Mouse (Mus musculus) embryonic facial prominence, embryonic 11.5 days (tissue): ENCODE results near the gene Tmprss12. TPM values are rescaled to one million over a fixed set of nuclear protein-coding genes. Genes with fewer than 3 reads are reported as not detected.
"Not testable (repeated sequence)": the region's sequence is repeated elsewhere in the genome, so short reads cannot be mapped to it uniquely, and the experiment has no call there.

Source experiments
- ATAC-seq: fragments of 200-750 bp; cut with Nextera tagmentation; replicated peaks from 2 replicates; pipeline ENCODE4 v1.8.0; 2017; ENCODE audit warnings: low read depth; ENCODE audit not compliant: insufficient number of reproducible peaks, low FRiP score, low TSS enrichment
- DNase-seq: peaks from one replicate; pipeline ENCODE4 v3.0.0-alpha.2; 2015; ENCODE audit warnings: low spot score
- H3K27ac ChIP-seq: fragments of 300-500 bp; sonication (generic); replicated peaks from 2 replicates; pipeline ENCODE4 v1.5.1; 2014; ENCODE audit warnings: mild to moderate bottlenecking, low read depth, low read length, control low read depth
- H3K27me3 ChIP-seq: fragments of 300-500 bp; sonication (generic); 2 replicates; pipeline ENCODE4 v1.6.1; 2014; ENCODE audit warnings: mild to moderate bottlenecking, low read length, moderate library complexity, mixed read lengths; ENCODE audit not compliant: control insufficient read depth, insufficient read depth
- H3K36me3 ChIP-seq: fragments of 300-500 bp; sonication (generic); replicated peaks from 2 replicates; pipeline ENCODE4 v1.6.1; 2014; ENCODE audit warnings: low read depth, mild to moderate bottlenecking, low read length, moderate library complexity, mixed read lengths; ENCODE audit not compliant: control insufficient read depth, insufficient read depth
- H3K4me1 ChIP-seq: fragments of 300-500 bp; sonication (generic); 2 replicates; pipeline ENCODE4 v1.6.1; 2014; ENCODE audit warnings: low read length, mixed read lengths; ENCODE audit not compliant: control insufficient read depth, insufficient read depth
- H3K4me2 ChIP-seq: fragments of 300-500 bp; sonication (generic); 2 replicates; pipeline ENCODE4 v1.6.1; 2014; ENCODE audit warnings: low read depth, mild to moderate bottlenecking, control low read depth, low read length, moderate library complexity
- H3K4me3 ChIP-seq: fragments of 300-500 bp; sonication (generic); 2 replicates; pipeline ENCODE4 v1.5.1; 2014; ENCODE audit warnings: low read depth, low read length, control low read depth
- H3K9ac ChIP-seq: fragments of 300-500 bp; sonication (generic); replicated peaks from 2 replicates; pipeline ENCODE4 v1.6.1; 2014; ENCODE audit warnings: mild to moderate bottlenecking, control low read depth, low read length
- H3K9me3 ChIP-seq: fragments of 300-500 bp; sonication (generic); replicated peaks from 2 replicates; pipeline ENCODE4 v1.6.1; 2016; ENCODE audit warnings: mild to moderate bottlenecking, low read length, inconsistent platforms, mixed read lengths; ENCODE audit not compliant: control insufficient read depth
- WGBS: fragments of 180-500 bp; shearing (Covaris S2); extraction: QIAGEN DNeasy Blood & Tissue Kit; methylation state at CpG from one replicate; pipeline ENCODE4 v1.1.7; 2014; 5-methylcytosine and 5-hydroxymethylcytosine counted together
- polyA plus RNA-seq: library from polyadenylated mRNA; unstranded; fragments of >200 nt; fragmentation: Nextera tagmentation; extraction: Ambion mirVana; gene quantifications from 2 replicates; pipeline ENCODE4 v1.2.1, GENCODE M21; 2014

Gene Tmprss12
- polyA plus RNA-seq, 1 experiment from 2014 or later = not detected

GRCm38 (mm10) chr15:100248665-100249433 lies 31.8 kb upstream of the Tmprss12 start:
- 96% methylated on average over 6 of the region's 6 CpGs for WGBS

GRCm38 (mm10) chr15:100251153-100251780 lies 29.4 kb upstream of the Tmprss12 start:
- Histone ChIP-seq H3K9me3 (no peaks in the 10 kb centered on the region), H3K9ac (no peak overlapping the region), H3K36me3 (peaks cover 4% of the 10 kb centered on the region), H3K4me3 (no peak overlapping the region), H3K4me1 (no peaks in the 10 kb centered on the region), H3K27me3 (no peaks in the 10 kb centered on the region), H3K4me2 (no peak overlapping the region), H3K27ac (no peak overlapping the region)
- DNase-seq = no peak
- no peak for ATAC-seq
- 90% methylated on average over 6 of the region's 6 CpGs for WGBS

More at GRCm38 (mm10) chr15:100248665-100249433, 31.8 kb upstream of the Tmprss12 start:
- Histone ChIP-seq H3K27ac (no peak overlapping the region), H3K4me2 (no peak overlapping the region), H3K4me1 (no peaks in the 10 kb centered on the region), H3K9ac (no peak overlapping the region), H3K9me3 (no peaks in the 10 kb centered on the region), H3K4me3 (no peak overlapping the region), H3K27me3 (no peaks in the 10 kb centered on the region), H3K36me3 (peaks cover 3% of the 10 kb centered on the region)
- no peak for ATAC-seq
- DNase-seq = no peak

- Histone ChIP-seq H3K4me2 (no peak overlapping the region), H3K9ac (no peak overlapping the region), H3K36me3 (peaks cover 13% of the 10 kb centered on the region), H3K4me3 (no peak overlapping the region), H3K4me1 (no peaks in the 10 kb centered on the region), H3K9me3 (no peaks in the 10 kb centered on the region), H3K27ac (no peak overlapping the region), H3K27me3 (no peaks in the 10 kb centered on the region)
- ATAC-seq (no peak), DNase-seq (no peak)
- WGBS = 90% methylated on average over 6 of the region's 6 CpGs
These were observed 24.3 kb upstream of the Tmprss12 start for GRCm38 (mm10) chr15:100256386-100256785.

GRCm38 (mm10) chr15:100257305-100257704 lies 23.3 kb upstream of the Tmprss12 start:
- Histone ChIP-seq H3K4me2 (no peak overlapping the region), H3K36me3 (peaks cover 13% of the 10 kb centered on the region), H3K27me3 (no peaks in the 10 kb centered on the region), H3K4me1 (no peaks in the 10 kb centered on the region), H3K9me3 (no peaks in the 10 kb centered on the region), H3K27ac (no peak overlapping the region), H3K4me3 (no peak overlapping the region), H3K9ac (no peak overlapping the region)
- 90% methylated on average over 5 of the region's 5 CpGs for WGBS
- no peak for ATAC-seq
- no peak for DNase-seq

- H3K36me3 ChIP-seq = peaks cover 13% of the 10 kb centered on the region
These were observed 21.8 kb upstream of the Tmprss12 start for GRCm38 (mm10) chr15:100258646-100259425.

GRCm38 (mm10) chr15:100260351-100260750 lies 20.3 kb upstream of the Tmprss12 start:
- not testable (repeated sequence) for H3K4me2 ChIP-seq, H3K36me3 ChIP-seq, ATAC-seq, H3K9me3 ChIP-seq, H3K27ac ChIP-seq, H3K27me3 ChIP-seq, H3K9ac ChIP-seq, H3K4me1 ChIP-seq, DNase-seq, H3K4me3 ChIP-seq
- WGBS = 89% methylated on average over 7 of the region's 7 CpGs

More at GRCm38 (mm10) chr15:100258646-100259425, 21.8 kb upstream of the Tmprss12 start:
- DNase-seq (no peak), ATAC-seq (no peak)
- 93% methylated on average over 7 of the region's 7 CpGs for WGBS
- H3K9ac ChIP-seq = no peak overlapping the region
- H3K27ac ChIP-seq = no peak overlapping the region
- no peaks in the 10 kb centered on the region for H3K9me3 ChIP-seq
- H3K27me3 ChIP-seq = no peaks in the 10 kb centered on the region
- no peaks in the 10 kb centered on the region for H3K4me1 ChIP-seq
- H3K4me3 ChIP-seq = no peak overlapping the region
- H3K4me2 ChIP-seq = no peak overlapping the region

- Histone ChIP-seq H3K9ac (no peak overlapping the region), H3K27ac (no peak overlapping the region), H3K9me3 (no peaks in the 10 kb centered on the region), H3K36me3 (no peaks in the 10 kb centered on the region; the same call in 1 of the 2 replicates), H3K4me1 (no peaks in the 10 kb centered on the region), H3K4me3 (no peak overlapping the region), H3K4me2 (no peak overlapping the region), H3K27me3 (no peaks in the 10 kb centered on the region)
- 17% methylated on average over 4 of the region's 4 CpGs for WGBS
- no peak for ATAC-seq
- peak; percentile 63 for DNase-seq
These were observed 17.3 kb upstream of the Tmprss12 start for GRCm38 (mm10) chr15:100263246-100263905.
